Mouse (Mus musculus) lung, postnatal 0 days (tissue): ENCODE measurements around the gene Usp21.

Experiments used
- CTCF ChIP-seq: IDR thresholded peaks from 2 replicates; pipeline ENCODE4 v1.5.1; 2016; ENCODE audit warnings: antibody characterized with exemption, mild to moderate bottlenecking
- EP300 ChIP-seq: IDR thresholded peaks from 2 replicates; pipeline ENCODE4 v1.6.1; 2016; ENCODE audit warnings: antibody characterized with exemption, mild to moderate bottlenecking, control low read depth

GRCm38 (mm10) chr1:171276110-171276748, 11.6 kb downstream of the Usp21 start:
- TF ChIP-seq CTCF: no peak
- no peak for TF ChIP-seq EP300
